Mouse (Mus musculus) kidney, adult 10 weeks (tissue): Measurements from ENCODE around the gene Tex10. TPM values are rescaled to one million over a fixed set of nuclear protein-coding genes. Genes with fewer than 3 reads are reported as not detected.

Source experiments
- polyA plus RNA-seq: library from polyadenylated mRNA; stranded (reverse); fragments of 350-450 nt; fragmentation: Illumina TruSeq; extraction: RNeasy Lipid Tissue Mini Kit (QIAGEN cat#74804); gene quantifications from one replicate; pipeline ENCODE4 v1.2.3, GENCODE M21; 2014; ENCODE audit warnings: low read depth, low replicate concordance

Tex10 gene
- 21.9 TPM for polyA plus RNA-seq

DNA sequence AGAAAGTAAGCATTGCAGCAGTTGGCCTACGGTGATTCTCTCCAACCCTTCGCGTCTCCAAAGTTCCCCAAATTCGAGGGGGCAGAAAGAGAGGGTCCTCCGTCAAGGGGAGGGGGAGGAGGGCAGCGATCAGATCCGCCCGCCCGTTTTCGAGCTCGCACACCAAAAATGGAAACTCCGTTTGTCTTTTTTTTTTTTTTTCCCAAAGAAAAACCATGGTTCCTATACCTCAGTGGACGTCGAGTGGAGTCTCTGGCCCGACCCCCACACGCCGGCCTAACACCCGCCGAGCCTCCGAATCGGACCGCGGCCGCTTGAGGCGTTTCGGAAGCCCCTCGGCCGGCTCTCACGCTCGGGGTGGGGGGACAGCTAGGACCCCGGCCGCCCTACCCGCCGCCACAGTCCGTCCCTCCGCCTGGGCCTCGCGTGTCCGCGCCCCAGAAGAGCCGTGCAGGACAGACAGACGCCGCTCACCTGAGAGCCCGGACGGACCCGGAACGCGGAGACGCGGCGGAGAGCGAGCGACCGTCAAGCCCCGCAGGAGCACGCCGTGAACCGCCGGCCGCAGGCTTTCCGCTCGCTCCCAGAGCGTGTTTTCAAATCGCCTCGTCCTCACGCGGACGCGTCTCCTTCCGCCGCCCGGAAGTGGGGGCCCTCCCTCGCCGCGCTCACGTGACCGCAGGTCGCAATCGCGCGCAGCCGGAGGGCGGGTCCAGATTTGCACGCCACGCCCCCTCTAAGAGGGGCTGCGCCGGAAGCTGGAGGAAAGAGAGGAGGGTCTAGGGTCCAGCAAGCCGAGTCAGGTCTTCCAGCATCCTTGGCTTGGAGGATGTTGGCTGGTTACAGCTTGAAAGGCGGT lies at the start of gene Tex10:
Tex10 (minus strand) TSS at position 668 of the 859 bp plus-strand sequence.

Other genes starting within 250 kb of the Tex10 start
- gene Erp44, start 193.9 kb downstream of the Tex10 start, polyA plus RNA-seq = 178 TPM
- gene Invs, start 193.7 kb downstream of the Tex10 start, polyA plus RNA-seq = 10.4 TPM
- 9.3 TPM for gene Msantd3, start 66.5 kb upstream of the Tex10 start, polyA plus RNA-seq
- 1.6 TPM for gene Tmeff1, start 111.7 kb upstream of the Tex10 start, polyA plus RNA-seq
- gene Cavin4, start 190.1 kb upstream of the Tex10 start, polyA plus RNA-seq = not detected